Mouse (Mus musculus): ENCODE measurements at regions not wholly inside any gene's neighbourhood (a gene's known extent, or its start where the extent isn't known, plus 50 kb on each side); places are given as distances from the start of the nearest gene placed in this dataset.

DNA sequence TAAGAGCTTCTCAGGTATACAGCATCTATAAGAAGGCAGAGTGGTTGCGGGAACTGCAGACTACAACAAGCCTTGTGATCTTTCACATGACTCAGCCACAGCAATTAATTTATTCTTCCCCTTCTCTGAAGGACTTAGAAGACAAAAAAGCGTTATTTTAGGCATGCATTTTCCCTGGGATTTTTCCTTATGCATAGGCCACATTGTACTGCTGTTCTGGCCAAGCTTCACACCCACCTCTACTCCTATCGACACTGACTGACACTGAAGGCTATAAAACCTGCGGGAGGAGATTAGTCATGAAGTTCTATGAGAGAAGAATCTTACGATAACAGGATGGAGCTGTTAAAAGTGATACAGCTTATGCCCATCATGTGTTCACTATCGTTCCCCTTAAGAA, 441.9 kb downstream of the Tox3 start:
- no peak for DNase-seq (ENCODE audit: low read depth)

DNA sequence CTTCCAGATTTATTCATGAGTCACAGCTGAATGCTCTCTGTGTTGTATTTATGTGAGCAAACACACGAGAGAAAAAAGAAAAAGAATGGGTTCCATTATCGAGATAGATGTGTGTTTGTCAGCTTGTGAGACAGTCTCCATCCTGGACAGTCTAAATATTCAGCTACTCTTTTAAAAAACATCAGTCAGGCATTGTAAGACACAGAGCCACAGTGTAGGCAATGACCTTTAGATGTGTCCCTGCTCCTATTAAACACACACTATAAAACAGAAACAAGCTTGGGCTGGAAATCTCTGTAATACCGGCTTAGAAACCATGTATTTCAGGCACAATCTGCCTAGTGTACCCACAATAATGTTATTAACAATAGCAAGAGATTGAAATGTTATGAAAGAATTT, 442.6 kb downstream of the Tox3 start:
- DNase-seq (ENCODE audit: low read depth) = no peak

DNA sequence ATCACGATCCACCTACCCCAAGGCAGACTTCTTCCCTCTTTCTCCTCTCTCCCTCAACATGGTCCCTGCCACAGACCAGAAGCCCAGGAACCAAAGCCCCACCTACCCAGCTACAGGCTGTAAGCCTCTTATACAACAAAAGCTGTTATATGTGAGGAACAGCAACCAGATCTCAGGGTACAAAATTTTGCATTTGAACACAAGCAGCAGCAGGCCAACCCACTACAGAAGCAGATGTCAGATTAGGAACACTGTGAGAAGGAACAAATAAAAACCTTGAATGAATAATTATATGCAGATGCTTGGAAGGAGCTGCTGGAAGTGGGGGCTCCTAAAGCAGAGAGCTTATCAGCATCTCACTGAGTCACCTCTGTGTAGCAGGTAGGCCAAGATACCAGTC, 444.8 kb downstream of the Tox3 start:
- DNase-seq (ENCODE audit: low read depth) = no peak

DNA sequence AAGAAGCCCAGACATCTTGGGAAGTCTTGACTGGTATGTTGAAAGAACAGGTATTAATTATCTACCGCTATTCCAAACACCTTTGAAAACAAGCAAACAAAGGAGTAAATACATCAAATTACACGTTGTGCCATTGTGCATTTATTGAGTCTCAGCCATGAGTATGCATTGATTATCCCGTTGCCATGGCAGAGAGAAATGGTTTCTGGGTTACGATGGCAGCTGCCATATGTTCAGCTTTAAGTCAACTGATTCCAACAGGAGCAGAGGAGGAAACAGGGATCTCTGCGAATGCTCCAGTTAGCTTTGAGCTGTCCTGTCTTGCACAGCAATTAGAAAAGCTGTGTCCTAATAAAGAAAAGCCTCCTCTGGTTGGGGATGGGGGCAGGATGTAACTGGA, 475.4 kb downstream of the Tox3 start:
- no peak for DNase-seq (ENCODE audit: low read depth)

DNA sequence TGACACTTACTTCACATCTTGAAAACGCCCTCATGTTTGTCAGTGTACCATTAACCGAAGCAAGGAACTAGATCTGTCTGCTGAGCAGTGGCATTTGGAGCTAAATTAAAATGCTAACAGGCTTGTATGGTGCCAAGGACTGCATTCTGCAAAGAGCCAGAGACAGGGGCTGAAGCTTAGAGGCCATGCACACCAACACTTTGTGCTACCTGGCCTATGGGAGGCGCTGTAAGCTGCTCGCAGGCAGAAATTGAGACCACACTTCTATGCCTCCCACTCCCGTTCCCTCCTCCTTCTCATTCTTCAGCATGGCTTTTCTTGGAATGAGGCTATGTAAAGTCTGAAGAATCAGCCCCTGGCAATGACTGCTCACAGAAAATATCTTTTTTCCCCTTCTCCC, 476.2 kb downstream of the Tox3 start:
- DNase-seq (ENCODE audit: low read depth) = no peak

DNA sequence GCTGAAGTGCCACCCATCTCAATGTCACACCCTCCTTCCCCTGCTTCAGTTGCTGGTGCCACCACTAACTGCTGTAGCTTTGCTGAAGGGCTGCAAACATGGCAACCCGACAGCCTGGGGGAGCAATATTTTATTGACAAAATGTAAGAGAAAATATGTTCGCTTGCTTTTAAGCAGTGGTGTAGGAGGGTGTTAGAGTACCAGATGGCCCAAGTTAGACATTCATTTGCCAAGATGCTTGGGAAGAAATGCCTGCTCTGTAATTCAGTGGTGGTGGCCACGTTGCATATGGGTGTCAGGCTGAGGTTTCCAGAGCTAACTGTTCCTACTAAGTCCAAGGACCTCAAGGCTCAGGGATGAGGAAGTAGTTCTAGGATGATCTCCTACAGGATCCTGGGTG, 488.3 kb downstream of the Tox3 start:
- DNase-seq (ENCODE audit: low read depth) = no peak

DNA sequence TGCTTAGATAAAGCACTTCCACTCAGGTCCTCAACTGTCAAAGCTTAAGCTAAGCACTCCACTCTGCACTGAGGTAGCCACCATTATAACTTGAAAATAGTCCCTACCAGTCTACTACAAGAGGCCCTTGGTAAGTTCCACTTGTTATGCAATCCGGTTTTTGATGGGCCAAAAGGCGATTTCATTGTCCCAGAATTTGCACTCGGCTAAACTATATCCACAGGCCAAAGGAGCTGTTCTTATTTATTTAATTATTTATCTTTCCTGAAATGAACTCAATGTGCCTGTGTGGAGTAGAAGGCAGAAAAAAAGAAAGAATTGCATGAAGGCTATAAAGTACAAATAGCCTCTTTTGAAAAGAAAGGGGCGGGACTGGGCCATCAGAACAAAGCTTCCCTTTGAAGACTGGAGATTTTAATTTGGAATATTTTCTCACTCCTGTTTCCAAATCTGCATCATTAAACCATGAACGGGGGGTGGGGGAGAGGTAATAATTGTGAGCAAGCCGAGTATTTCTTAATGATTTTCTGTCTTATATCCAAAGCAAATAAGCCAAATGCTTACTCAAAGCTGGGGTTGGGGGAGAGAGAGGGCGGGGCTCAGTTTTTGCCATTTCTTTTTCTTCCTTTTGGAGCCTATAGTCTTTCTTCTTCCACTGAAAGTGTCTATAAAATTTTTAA, 489.3 kb downstream of the Tox3 start:
- no peak for DNase-seq (ENCODE audit: low read depth)

DNA sequence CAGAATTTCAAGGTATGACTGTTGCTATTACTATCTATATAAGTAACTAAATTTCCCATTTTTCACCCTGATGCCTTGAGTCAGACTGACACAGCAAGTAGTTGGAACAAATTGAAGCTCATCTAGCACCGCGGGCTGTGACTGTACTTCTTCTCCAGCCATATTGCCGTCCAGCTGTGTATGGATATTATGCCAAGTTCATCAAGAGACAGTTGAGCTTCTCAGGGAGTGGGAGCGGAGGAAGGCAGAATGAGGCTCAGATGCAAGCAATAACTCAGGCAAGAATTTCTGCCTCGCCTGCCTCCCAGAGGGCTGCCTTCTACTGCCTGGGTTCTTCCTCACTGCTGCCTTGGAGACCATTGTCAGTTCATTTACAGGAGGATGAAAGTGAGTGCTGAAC, 492.6 kb downstream of the Tox3 start:
- DNase-seq (ENCODE audit: low read depth) = no peak

DNA sequence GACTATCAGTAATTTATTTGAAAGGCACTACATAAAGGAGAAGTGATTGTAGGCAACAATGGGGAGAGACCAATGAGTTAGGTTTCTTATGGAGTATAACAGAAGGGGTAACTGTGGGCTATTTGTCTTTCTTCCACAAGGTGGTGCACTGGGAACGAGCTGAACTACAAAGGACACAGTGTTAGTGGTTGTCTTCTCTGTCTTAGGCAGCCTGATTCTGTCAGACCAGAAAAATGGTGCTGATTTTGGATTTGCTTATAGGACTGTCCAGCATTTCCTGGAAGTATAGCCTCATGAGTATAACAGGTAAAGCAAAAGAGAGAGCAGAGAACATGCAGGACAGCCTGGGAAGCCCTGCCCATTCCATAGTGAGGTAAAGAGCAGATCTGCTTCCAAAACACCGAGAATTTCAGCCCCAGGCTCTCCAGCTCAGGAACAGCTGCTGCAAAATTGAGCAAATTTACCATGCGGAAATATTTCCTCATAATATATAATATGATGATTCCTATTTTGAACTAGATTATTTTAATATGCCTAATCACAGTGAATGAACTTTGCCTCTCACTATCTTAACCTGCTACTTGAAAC, 497.8 kb downstream of the Tox3 start:
- DNase-seq (ENCODE audit: low read depth) = no peak

DNA sequence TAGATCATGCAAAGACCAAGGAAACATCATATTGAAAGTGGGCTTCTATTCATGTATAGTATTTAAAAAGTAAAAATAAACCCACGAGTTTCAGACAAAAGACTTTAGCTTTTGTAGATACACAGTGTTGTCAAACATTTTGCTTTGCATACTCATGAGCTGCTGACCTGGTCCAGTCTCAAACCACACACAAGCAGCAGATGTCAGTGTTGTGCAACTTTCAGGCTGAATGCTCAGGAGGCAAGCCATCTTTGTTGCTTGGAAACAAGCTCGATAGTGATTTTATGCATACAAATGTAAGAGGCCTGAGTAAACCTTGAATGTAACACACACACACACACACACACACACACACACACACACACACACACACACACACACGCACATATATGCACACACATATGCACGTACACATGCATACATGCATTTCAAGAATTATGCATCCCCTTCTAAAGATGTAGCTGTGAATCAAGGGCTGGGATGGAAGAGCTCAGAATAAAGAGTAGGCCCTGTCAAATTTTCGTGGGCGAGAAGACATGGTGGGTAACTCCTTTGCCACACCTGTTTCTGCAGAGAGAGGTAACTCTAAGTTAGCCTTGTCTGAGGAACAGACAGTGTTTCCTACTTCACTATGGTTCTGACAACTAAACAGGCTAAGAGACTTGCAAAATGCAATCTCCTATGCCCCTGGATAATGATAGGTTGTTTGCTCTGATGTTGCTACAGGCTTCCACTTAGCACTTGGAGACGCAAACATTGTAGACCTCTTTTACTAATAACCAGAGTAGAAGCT, 498.5 kb downstream of the Tox3 start:
- no peak for DNase-seq (ENCODE audit: low read depth)

DNA sequence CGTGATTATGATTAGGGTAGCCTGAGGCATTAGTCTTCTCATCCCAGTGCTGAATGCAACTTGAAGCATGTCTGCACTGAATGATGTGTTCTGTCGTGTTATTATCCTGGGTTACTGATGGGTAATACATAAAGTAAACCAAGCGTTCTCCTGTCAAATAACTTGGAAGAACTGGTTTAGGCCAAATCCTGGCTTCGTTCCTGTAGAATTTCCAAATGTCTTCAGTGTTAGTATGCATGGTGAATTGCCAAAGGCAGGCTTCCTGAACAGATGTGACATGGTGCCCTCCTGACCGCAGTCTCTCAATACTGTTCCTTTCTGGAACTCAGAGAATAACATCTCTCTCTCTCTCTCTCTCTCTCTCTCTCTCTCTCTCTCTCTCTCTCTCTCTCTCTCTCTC, 509.6 kb downstream of the Tox3 start:
- no peak for DNase-seq (ENCODE audit: low read depth)

DNA sequence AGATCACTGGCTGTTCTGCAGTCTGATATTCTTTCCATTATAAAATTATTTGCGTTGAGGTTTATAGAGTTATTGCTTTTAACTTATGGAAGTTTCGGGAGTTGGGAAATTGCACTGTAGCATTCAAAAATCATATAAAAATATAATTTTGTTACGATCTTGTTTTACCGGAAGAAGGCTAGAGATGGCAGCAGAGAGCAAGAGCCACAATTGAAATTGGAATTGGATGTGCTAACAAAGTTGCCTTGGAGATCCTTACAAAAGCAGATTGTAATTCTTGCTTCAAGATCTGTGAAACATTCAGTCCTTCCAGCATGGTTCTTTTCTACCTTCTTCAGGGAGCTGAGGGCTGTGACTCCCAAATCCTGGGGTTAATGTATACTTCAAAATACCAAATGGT, 514.4 kb downstream of the Tox3 start:
- no peak for DNase-seq (ENCODE audit: low read depth)

DNA sequence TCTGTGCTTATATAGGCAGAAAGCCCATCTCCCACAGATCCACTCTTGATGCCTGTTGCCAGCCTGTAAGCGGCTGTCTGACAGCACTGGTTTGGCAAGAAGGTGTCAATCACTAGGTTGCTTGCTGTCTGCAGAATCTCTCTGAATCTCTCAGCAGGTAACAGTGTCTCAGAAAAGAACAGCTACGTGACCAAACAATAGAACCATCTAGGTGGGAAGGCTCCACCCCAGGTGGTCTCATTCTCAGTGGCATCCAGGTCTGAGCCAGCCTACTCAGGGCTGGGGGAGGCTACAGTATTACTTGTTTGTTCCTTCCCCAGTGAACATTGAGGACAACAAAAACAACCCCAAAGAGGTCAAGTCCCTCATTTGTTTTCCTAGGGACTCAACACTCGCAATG, 523.6 kb downstream of the Tox3 start:
- no peak for DNase-seq (ENCODE audit: low read depth)

DNA sequence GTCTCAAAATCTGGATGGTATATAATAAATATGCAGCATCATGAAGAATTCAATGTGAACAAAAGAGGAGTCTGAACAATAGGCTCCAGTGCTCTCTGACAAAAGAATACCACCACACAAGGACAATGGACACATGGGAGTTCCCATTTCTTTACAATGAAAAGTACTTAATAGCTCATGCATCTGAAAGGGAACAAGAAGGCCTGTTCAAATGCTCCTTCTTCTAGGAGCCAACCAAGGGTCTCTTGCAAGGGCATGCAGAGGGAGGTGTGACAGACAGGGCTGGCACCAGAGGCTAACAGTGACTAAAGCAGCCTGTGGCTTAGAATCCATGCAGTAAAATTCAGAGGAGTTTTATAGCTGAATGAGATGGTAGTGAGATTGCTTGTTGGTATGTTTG, 524.5 kb downstream of the Tox3 start:
- DNase-seq (ENCODE audit: low read depth) = no peak

DNA sequence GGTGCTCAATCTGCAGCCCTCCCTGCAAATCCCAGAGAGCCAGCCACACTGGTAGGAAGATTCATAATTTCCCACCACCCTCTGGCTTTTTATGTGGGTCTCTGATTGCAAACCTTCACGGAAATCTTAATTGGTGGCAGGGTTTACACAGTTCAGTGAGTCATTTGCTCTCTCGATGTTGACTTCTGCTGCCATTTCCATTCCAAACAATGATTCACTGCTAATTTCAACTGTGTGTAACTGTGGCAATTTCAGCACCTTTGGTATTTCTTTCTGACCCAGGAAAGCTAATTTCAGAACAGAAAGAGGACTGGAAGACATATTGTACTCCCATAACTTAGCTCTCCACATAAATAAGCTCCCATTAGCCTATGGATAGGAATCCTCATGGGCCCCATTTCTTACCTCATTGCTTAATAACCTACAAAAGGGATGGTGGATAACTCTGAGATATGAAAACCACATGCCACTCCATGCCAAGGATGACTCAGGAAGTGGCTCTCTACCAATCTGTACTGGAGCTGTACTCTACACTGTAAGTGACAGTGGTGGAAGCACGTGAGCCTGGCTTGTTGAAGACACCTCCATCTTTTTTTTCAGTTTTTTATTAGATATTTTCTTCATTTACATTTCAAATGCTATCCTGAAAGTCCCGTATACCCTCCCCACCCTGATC, 536.0 kb downstream of the Tox3 start:
- DNase-seq (ENCODE audit: low read depth) = no peak

DNA sequence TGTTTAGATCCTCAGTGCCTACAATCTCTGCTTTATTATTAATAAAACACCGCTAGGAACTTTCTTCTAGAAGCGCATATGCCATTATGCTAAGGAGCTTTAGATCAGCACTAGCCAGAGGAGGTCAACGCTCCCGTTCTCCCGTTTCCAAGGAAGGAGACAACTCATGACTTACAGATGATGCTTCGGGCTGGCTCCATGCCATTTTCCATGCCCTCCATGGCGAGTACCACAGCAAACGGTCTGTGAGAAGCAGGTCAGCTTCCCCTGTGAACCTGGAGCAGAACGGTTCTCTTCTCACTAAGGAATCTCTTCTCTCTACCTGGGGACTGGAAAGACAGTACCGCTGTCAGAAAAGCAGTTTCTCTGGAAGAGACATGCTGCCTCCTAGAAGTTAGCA, 559.8 kb downstream of the Tox3 start:
- no peak for DNase-seq (ENCODE audit: low read depth)

DNA sequence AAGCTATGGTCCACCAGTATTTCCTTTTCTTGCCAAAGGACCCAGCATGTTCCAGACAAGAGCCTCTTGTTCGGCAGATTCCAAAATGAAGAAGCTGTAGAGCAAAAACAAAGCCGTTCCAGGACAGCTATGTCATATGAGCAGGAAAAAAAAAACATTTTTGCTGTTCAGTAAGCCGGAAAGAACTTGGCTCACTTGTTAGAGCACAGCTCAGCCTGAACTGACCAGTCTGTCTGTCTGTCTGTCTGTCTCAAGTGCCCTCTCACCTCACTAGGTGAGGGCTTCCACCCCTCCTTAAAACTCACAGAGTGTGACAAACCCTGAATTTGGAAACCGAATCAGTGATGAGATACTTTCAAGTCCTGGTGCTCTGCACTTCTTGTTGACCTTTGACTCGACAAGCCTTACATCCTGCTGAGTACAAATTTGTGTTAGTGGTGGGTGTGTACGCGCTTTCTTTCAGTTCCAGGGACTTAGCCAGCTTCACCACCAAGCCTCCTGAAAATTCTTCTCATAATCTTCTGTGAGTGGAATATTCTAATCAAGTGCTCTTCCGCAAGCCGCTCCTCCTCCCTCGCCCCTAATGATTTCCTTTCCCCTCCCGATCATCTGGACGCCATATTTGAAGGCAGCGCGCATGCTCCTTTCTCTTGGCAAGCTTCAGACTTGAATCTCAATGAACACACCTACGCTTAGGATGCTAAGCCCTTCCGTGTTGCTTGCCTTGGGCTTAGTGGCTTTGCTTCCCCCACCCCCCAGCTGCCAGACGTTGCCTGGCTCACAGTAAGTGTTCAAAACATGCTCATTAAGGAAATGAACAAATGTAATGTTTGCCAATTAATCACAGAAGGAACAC, 560.9 kb downstream of the Tox3 start:
- no peak for DNase-seq (ENCODE audit: low read depth)

DNA sequence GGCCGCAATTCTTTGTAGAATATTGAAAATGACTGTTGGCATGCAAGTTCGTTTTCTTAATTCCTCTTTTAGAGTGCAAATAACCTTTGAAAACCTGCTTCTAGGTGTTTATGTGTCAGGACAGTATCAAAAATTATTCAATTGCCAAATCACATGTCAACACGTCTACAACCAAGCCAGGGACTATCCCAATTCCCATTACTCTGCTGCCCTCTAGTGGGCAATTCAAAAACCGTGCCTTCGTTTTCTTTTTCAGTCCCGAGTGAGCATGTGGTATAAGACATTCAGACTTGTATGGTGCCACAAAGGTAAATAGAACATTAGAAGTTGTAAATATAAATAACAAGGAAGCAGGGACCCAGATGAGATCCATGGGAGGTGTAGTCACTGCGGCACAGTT, 563.1 kb downstream of the Tox3 start:
- DNase-seq (ENCODE audit: low read depth) = peak; percentile 27

DNA sequence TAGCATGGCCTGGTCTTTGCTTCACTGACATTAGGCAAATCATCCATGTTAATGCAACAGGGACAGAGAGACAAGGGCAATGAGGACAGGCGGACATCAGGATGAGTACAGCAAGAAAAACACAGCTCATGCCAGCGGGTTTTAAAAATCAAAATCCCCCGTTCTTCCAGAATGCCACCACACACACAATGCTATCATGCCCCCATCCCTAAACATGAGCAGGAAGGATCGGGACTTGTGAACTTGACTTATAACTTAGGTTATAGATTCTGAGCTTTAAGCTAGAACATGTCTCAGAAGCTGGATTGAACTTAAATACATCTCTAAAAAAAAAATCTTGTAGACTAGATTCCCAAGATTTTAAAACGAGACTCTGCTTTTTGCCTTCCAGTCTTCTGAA, 564.8 kb downstream of the Tox3 start:
- DNase-seq (ENCODE audit: low read depth) = no peak

DNA sequence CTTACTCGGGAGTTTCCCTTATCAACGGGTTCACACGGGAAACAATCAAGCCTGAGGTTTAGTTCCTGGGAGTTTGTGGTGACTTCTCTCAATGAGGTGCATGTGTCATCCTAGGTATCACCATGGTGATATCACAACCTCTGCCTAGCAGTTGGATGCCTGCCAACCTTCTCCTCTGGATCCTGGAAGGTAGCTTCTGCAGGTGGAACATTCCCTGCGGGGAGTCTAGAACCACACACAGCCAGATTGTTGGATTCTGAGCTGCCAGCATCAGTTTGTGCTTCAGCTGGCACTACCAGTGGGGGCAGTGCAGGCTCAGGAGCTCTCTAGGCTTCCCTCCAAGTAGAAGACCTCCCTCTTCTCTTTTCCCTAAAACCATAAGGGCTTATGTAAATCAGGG, 581.8 kb downstream of the Tox3 start:
- DNase-seq (ENCODE audit: low read depth) = no peak

DNA sequence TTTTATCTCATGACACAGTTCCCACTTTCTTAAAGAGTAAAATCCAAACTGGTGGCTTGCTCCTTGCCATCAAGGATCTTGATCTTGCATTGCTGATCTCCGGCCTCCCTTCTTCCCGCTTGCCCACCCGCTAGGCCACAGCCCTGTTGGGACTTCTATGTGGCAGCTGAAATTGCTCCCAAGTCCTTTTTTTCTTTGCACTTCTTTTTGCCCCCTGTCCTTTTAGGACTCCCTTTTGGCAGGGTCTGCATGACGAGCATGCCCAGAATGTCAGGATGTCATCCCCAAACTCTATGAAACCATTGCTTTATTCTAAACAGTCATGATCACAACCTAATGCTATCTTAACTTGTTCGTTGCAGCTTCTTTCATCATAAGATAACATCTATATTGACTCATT, 588.6 kb downstream of the Tox3 start:
- no peak for DNase-seq (ENCODE audit: low read depth)

DNA sequence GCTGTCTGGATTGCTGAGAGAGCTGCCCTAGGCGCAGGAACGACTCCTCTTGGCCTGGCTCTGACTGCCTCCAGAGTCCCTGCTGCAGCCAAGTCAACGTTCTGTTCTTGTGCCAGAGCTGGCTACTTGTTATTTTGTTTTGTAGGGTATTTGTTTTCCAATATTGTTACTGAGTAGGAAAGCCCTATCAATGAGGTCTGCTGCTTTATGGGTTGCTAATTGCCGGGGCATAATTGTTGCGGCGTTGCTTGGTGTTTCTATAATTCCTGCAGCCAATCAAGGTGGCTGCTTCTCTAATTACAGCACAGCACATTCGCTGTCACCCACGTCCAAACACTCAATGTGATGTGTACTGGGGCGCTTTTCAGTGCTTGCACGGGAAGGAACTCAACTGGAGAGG, 589.4 kb downstream of the Tox3 start:
- no peak for DNase-seq (ENCODE audit: low read depth)

All from fibroblast of lung, adult 2 months (primary cell).